Mouse (Mus musculus) heart, adult 8-10 months (tissue): ENCODE data around the gene Mknk2. TPM values are rescaled to one million over a fixed set of nuclear protein-coding genes. Genes with fewer than 3 reads are reported as not detected.
A peak's percentile ranks its signal among the peaks of the same experiment; 100 is the strongest.

Experiments used
- DNase-seq: peaks from one replicate; pipeline ENCODE4 v3.0.0; 2022; ENCODE audit warnings: low spot score
- total RNA-seq, 4 experiments: library from RNA; stranded (reverse); gene quantifications; 2 replicates each; pipeline ENCODE4 v1.2.4; 2022

The Mknk2 gene
- total RNA-seq = 100 to 1,000 TPM; 197 to 243 (median 216) TPM

DNA sequence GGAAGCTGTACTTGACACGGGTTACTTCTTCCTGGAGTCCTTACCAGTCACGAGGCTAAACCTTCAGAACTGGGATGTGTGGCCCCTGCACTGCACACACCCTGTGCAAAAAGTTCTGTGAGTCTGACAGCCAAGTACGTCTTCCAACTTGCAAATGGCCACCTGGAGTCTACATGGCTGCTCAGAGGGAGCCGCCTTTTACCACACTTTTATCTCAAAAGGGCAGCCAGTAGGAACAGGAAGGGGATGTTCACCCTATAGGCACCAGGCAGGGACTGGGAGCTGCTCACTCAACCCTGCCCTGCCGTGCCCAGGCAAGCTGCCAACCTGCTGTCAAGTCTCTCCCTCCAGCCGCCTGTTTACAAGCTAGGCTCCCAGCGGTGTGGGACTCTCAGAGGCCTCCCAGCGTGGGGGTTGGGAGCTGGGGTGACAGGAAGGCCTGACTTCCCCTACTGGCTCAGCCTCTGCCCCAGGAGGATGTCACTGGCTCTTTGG is at the start of gene Mknk2:
Gene Mknk2, minus strand, starts transcription at position 171 of the 495 bp plus-strand sequence.
- peak; percentile 95 for DNase-seq

DNA sequence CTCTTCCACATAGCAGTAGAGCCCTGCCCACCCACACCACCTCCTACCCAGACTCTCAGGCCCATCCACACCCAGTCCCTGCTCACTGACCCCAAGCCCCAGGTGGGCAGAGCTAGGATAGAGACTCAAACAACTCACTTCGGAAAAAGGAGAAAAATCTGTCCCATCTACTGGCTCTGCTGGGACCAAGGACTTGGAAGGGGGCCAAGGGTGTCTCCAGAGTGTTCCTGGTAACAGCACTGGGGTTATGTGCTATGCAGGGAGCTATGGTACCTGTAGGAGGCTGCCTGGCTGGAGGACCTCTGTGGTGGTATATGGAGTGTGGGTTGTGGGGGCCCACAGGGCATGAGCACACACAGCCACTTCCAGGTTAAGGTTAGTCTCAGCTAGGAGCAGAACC is 39.4 kb upstream of the Mknk2 start:
- DNase-seq = no peak

DNA sequence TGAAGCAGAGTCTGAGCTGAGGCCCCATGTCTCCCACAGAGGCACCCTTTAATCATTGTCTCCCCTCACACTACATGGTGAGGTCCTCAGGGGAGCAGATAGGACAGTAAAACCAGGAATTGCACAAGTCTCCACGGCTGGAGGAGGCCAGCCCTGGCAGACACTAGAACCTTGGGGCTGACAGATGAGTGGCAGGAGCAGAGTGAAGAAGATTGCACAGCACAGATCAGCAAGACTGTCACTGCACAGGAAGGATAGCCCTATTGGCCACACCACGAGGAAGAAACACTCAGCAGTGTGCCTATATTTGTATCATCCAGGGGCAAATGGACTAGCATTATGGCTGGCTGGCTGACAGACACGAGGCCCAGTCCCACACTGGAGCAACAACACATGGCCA is 32.9 kb upstream of the Mknk2 start:
- DNase-seq = no peak

DNA sequence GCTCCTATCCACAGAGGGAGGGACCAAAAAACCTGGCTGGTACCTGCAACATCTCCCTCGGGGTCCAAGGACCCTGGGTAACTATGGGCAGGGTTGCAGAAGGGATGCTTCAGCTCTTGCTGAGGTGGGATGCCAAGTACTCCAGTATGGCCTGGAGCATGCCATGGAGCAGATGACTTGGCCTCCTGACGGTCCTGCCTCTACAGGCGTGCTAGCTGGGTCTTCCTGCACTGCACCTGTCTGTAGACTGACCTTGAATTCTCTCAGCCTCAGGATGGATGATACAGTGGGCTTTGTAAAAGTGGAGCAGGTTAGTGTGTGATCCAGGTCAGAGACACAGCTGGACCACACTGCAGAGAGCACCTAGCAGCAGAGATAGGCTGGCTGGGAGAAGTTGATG is 27.6 kb upstream of the Mknk2 start:
- DNase-seq = no peak

DNA sequence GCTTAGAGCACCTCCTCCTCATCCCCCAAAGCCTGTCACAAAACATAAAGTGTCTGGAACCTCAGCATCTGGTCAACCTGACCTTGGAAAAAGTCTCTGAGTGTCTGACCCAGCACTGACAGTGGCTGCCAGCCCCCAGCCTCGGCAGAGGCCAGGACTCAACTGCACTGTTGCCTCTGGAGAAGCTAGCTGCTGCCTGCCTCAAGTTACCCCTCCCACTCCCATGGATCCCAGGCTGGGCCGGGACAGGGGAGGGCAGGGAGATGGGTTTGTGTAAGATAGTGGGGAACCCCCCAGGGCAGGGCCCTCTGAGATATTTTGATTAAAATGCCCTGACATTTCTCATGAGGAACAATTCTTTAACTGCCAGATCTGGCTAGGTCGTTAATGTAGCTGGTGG is 27.1 kb upstream of the Mknk2 start:
- DNase-seq = no peak

DNA sequence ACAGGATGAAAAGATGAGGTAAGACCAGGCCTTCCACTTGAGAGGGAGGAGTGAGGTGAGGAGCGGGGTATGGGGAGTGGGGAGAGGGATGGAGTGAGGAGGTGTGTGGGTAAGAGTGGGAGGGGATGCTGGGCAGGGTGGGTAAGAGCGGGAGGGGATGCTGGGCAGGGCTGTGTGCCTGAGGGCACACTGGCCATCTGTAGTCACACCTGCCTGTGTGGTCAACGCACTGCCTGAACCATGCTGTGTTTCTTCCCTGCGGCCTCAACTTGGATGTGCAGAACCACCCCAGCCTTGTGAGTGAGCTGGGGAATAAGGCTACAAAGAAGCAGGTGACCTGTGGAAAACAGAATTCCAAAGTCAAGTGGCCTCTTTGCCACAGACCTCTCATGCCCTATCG is 26.5 kb upstream of the Mknk2 start:
- DNase-seq = no peak

DNA sequence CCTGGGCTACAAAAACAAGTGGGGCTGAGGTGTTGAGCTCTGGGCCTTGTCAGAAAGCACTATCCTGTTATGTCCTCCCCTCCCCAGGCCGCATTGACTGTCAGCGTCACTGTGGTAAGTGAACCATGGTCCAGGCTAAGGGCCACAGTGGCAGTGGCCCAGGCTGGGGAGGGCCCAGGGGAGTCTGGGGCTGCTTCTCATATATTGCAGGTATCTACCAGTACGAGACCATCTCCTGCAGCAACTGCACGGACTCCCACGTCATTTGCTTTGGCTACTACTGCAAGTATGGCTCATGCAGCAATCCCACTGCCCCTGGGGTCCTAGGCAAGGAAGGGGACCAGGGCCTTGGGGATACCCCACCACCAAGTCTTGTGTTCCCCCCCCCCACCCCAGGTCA is 25.7 kb upstream of the Mknk2 start:
- no peak for DNase-seq

DNA sequence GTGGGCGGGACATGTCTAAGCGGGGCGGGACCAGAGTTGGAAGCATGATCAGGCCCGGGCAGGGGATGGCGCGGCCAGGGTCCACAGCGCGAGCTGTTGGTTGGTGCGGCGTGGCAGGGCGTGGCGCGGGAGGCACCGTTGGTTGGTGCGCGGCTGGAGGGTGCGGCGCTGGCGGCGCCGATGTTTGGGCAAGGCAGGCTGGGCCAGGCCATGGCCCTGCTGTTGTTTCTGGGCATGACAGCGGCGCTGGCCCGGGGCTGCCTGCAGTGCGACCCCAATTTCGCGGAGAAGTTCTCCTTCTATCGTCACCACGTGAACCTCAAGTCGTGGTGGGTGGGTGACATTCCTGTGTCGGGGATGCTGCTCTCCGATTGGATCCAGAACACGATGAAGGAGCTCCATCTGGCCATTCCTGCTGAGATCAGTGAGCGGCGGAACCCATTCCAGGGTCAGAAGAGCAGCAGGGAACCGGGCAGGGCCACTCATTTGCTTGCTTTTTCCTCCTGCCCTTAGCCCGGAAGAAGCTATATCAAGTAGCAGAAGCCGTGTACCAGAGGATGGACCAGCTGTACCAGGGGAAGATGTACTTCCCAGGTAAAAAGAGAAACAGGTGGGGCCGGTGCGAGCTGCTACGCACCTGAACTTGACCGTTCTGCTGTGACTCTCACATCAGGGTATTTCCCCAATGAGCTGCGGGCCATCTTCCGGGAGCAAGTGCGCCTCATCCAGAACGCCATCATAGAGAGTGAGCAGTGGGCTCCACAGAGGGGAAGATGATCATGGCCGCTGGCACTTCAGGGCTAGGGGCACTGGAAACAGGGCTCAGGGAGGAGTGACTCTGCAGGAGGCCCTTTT is 24.9 kb upstream of the Mknk2 start:
- peak; percentile 91 for DNase-seq

DNA sequence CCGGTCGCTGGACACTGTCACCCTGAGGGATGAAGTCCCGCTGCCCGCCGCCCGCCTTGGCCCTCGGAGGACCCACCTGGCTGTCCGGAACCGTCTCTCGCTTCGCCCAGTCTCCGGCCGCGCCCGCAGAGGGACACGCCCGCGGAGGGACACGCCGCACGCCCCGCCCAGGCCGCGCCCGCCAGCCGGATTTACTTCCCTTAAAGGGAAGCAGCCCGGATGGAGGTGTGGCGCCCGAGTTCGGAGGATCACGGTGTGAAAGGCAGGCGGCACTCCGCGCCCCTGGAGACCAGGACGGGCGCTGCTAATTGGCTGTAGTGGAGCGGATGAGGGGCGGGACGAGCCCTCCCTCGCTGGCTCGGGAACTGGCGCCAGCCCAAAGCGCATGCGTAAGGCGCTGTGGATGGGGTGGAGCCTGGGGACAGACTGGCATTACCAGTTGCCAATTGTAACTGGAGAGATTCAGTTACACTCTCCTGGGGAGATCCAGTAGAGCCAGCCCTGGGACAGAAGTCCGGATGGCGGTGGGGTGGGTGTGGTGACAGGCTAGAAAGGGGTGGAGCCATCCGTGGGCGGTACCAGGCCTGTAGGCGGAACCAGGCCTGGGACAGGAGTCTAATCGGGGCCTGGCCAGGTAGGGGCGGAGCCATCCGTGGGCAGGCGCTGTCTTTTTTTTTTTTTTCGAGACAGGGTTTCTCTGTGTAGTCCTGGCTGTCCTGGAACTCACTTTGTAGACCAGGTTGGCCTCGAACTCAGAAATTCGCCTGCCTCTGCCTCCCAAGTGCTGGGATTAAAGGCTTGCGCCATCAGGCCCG is 24.0 kb upstream of the Mknk2 start, which contains the start of the genes Mob3a and Izumo4:
Gene Mob3a, minus strand, starts transcription at position 257 of the 815 bp plus-strand sequence.
Gene Izumo4, plus strand, starts transcription at position 464 of the 815 bp plus-strand sequence.
- DNase-seq = peak; percentile 99

DNA sequence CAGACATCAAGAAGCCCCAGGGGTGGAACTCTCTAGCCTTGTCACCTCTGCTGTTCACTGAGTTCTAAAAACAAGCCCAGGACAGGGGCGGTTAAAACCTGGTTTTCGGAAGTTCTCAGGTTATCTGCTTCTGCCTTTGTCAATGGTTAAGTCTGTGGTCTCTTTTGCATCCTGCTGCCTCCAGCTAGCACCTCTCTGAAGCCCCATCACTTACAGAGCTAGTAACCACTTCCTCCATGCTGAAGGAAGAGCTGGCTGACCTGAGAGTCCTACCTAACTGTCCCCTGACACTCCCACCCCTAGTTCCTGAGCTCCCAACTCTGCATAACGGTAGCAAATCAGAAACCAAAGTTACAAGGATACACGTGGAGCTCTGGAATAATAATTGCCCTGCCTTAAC is 22.8 kb upstream of the Mknk2 start:
- DNase-seq = no peak

DNA sequence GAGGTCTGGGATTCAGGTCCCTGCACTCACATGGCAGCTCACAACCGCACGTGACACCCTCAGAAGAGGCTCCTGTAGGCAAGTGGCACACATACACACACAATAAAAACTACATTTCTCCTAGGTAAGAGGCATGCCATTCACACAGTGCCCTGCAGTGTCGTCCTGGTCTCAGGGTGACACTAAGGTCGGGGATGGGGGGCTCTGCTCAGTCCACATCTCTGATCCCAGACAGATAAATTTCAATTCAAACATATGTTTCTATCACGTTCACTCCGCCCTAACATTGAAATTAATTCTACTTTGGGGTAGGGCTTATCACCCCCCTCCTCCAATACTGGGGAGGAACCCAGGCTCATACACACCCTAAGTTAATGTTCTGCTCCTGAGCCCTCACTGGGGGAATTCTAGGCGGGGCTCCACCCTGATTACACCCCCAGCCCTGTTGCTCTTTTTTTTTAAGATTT is 22.2 kb upstream of the Mknk2 start:
- DNase-seq = no peak

DNA sequence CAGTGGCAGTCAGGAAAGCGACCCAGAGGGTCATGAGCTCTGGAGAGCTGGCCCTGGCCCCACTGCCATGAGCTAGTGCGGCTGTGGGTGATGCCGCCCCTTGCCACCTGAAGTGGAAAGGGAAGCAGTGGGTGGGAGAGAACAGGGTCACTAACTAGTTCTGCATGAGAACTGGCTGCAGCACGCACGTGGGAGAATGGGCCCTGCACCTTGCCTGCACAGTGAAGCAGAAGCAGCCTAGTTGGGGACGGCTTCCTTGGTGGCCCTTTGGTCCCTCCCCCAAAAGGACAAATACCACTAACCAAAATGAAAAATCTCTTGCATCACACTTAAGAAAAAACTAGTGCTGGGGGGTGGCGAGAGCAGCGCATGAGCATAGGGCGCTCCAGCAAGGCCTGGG is 20.7 kb upstream of the Mknk2 start:
- DNase-seq = no peak

DNA sequence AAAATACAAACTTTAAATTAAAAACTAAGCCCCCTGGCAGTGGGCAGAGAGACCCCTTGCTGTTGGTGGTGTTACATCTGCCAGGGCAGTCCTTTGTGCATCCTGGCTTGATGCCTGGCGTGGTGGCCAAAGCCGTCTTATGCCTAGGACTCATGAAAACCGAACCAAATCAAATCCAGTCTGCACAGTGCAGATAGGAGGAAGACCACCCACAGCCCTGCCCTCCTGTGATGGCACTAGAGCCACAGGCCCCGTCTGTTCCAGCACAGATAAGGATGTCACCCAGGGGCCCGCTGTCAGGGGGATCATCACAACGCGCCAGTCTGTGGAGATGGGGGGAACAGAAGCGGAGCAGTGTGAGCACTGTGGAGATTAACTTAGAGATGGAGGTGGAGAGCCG is 19.9 kb upstream of the Mknk2 start:
- no peak for DNase-seq

DNA sequence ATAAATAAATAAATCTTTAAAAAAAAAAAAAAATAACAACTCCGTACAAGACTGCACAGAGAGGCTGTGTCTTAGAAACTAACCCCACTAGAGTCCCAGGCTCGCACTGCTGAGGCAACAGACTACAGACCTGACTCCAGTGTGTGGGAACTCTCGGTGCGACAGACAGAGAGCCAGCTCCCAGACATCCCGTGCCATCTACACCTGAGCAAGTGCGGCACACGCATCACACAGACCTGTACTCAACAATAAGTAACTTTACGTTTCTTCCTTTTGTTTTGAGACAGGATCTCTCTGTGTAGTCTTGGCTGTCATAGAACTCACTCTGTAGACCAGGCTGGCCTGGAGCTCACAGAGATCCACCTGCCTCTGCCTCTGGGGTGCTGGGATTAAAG is 19.5 kb upstream of the Mknk2 start:
- no peak for DNase-seq

DNA sequence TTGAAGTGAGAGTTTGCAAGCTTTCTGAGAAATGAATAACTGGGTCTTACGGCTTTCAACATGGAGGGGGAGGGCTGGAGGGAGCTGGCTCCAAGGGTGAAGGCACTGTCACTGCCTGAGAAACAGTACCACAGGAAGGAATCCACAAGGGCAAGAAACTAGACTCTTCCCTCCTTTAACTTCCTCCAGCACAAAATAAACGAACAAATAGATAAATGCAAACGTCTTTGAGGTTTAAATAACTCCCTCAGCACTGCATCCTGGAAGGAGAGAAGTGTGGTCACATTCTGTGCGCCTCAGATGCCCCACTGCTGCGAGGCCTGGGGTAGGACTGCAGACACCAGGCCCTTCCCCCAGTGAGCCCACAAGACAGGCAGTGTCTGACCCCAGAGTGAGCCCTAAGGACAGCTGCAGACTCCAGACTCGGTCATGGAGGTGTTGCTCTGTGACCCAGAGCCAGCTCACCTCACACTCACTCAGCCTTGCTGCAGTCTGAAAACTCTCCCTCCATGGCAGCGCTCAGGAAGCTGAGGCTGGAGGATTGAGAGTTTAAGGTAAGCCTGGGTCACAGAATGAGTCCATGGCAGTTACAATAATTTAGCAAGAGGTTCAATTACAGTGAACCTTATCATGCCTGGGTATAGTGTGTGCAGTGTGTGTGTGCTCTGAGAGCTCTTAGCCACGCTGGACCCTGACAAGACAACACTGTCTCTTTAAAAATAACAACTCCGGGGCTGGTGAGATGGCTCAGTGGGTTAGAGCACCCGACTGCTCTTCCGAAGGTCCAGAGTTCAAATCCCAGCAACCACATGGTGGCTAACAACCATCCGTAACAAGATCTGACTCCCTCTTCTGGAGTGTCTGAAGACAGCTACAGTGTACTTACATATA is 18.8 kb upstream of the Mknk2 start:
- no peak for DNase-seq

DNA sequence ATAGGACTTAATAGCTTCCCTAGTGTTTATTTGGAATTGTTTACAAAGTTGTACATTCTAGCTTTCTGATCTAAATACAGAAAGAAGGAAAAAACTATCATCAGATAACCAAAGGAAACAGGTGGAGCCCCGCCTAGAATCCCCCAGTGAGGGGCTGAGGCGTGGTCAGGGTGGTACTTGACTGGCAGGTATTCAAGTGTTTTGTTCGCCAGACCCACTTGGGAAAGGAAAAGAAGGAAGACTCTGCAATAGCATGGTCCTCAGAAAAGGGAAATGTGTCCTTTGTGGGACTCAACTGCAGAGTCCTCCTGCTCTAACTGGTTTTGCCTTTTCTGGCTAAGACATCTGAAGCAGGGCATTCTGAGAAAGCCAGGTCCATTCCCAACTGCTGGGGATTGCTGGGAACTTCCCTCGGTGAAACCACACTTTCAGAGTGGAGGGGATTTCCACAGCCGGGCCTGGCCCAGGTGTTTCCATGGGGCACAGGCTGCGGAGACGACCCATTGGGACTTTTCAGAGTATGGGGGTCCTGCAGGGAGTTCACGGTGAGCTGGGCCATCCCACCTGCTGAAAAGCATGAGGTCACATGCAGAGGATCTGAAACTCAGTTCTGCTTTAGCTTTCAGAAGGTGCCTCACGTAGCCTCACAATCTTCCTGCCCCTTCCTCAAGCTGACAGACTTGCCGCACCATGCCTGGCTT is 18.0 kb upstream of the Mknk2 start:
- DNase-seq = no peak

DNA sequence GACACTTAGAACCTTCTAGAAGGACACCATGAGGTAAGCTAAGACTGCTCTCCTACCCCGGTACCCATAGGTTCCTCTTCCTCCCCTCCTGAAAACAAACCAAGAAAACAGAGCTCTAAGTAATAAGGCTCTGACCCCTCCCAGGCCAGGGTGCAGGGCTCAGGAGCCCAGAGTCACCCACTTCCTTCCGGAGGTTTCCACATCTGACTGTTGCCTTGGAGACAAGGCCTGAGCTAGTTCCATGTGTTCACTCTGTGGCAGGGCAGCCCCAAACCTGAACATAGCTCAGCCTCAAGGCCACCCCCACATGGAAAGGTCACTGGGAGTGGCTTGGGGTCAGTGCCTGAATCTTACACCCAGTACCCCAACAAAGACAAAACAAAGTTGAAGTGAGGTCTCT is 17.3 kb upstream of the Mknk2 start:
- DNase-seq = peak; percentile 67

DNA sequence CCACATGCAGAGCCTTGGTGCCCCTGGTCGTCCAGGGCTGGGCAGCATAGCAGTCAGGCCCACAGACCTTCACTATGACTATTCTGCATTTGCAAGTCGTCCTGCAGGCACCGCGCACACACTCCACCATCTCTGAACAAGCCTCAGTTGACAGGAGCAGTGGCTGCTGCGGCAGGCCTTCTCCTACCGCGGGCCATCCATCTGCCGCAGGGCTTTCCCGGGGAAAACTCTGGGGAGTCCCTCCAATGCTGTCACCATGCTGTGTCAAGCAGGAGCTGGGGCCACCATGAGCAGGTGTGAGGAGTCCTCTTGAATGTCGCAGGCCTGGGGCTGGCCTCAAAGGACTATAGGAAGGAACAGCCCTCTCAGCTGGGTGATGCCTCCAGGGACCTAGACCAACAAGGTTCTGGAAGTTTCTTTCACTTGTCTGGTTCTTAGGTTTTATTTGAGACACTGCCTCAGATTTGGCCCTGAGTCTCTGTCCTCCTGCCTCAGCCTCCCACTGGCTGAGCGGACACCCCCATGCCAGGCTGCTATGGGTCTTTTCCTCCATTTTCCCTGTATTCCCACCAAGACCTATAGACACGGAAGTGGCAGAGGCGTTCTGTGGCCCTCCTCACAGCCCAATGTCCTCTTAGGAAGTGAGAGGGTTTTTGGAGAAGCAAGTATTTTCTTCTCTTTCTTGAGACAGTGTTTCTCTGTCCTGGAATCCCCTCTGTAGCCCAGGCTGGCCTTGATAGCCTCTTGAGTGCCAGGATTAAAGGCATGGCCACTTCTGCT is 16.4 kb upstream of the Mknk2 start:
- DNase-seq = no peak

DNA sequence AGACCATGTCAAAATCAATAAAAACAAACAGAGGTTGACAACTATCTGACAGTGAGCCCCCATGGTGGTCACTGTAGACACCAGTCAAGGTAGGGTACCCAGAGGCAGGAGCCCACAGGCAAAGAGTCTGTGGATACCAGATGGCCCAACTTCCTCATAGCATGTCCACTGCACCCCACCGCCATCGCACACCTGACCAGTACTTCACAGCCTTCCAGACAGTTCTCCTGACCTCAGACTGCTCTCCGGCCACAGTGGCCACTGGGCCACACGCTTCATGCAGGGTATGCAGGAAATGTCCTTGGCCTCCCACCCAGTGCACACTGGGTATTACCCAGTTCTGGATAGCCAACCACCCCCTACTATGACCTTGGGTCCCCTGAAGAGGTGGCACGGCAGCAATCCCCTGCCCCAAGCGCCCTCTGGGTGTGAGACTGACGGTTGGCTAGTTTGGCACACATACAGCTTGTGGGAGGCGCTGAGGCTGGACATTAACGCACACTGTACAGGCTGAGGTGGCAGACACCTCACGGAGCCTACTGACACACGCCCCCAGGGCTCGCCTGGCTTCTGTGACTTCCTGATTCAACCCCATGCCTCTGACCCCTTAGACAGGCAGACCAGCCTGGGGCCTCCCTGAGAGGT is 15.6 kb upstream of the Mknk2 start:
- no peak for DNase-seq
